26 mouse cellular contexts compared by ENCODE assay signal in genomic region chr15:101999156-101999555, GRCm38 (mm10). TPM values are rescaled to one million over a fixed set of nuclear protein-coding genes. Genes with fewer than 3 reads are reported as not detected.
"Had no signal": no experiment of that assay in that cellular context is flagged by ENCODE, and none has a peak within 500 bp of the region (broad histone marks: within the 10 kb centered on the region; RNA-seq: fewer than 3 reads in every experiment).

No protein-coding gene starts in this region.

- H3K9ac ChIP-seq: liver, embryonic 13.5 days; liver, embryonic 15.5 days; liver, postnatal 0 days; lung, embryonic 15.5 days; midbrain, embryonic 13.5 days; midbrain, embryonic 15.5 days; neural tube, embryonic 13.5 days; neural tube, embryonic 15.5 days; stomach, embryonic 15.5 days had no signal

- H3K4me2 ChIP-seq: liver, embryonic 13.5 days; liver, embryonic 15.5 days; lung, embryonic 15.5 days; midbrain, embryonic 13.5 days; midbrain, embryonic 15.5 days; neural tube, embryonic 13.5 days; neural tube, embryonic 15.5 days; stomach, embryonic 15.5 days had no signal

- ATAC-seq: liver, postnatal 0 days; lung, postnatal 0 days; midbrain, embryonic 13.5 days; midbrain, embryonic 15.5 days had no signal

- H3K9me3 ChIP-seq: liver, embryonic 13.5 days; liver, embryonic 15.5 days; lung, embryonic 15.5 days; midbrain, embryonic 13.5 days; midbrain, embryonic 15.5 days; stomach, embryonic 15.5 days had no signal

- H3K36me3 ChIP-seq: midbrain, embryonic 13.5 days; midbrain, embryonic 15.5 days; neural tube, embryonic 13.5 days; neural tube, embryonic 15.5 days had no signal

- H3K4me3 ChIP-seq: liver, embryonic 13.5 days; liver, embryonic 15.5 days; lung, embryonic 15.5 days; midbrain, embryonic 13.5 days; midbrain, embryonic 15.5 days; neural tube, embryonic 13.5 days; neural tube, embryonic 15.5 days; stomach, embryonic 15.5 days had no signal

- DNase-seq: liver, embryonic 13.5 days; liver, postnatal 0 days; lung, adult 2 months; lung, postnatal 14 days; lung, postnatal 36 days; retina, postnatal 1 day; right cerebral cortex, adult 18-20 months; right cerebral cortex, postnatal 25 days; right cerebral cortex, postnatal 4 days; thymus, adult 2 months; thymus, postnatal 25 days; thymus, postnatal 4 days had no signal

- H3K27ac ChIP-seq: liver, embryonic 13.5 days; liver, embryonic 15.5 days; lung, embryonic 15.5 days; macrophage; midbrain, embryonic 13.5 days; midbrain, embryonic 15.5 days; neural tube, embryonic 13.5 days; neural tube, embryonic 15.5 days; stomach, embryonic 15.5 days; stomach, postnatal 0 days had no signal

RNA-seq across cellular contexts. Expression of gene Krt8, which starts 5.1 kb away (rescaled TPM):
- polyA plus RNA-seq: macrophage had no signal

RNA-seq across cellular contexts. Expression of gene Krt18, which starts 28.8 kb away (rescaled TPM):
- polyA plus RNA-seq: macrophage had no signal

RNA-seq across cellular contexts. Expression of gene Krt78, which starts 45.1 kb away (rescaled TPM):
- total RNA-seq: monocyte, adult 5-6 weeks had no signal
- polyA plus RNA-seq: liver, embryonic 15.5 days; liver, postnatal 0 days; macrophage; midbrain, embryonic 13.5 days; midbrain, embryonic 15.5 days; midbrain, postnatal 0 days; neural tube, embryonic 11.5 days; neural tube, embryonic 13.5 days; spleen, adult 2 months had no signal

RNA-seq across cellular contexts. Expression of gene Krt79, which starts 59.0 kb away (rescaled TPM):
- total RNA-seq: monocyte, adult 5-6 weeks had no signal
- polyA plus RNA-seq: liver, embryonic 13.5 days; liver, embryonic 15.5 days; liver, postnatal 0 days; macrophage; spleen, adult 2 months had no signal
